Mouse (Mus musculus) thymus, postnatal 4 days (tissue): ENCODE data around the gene Ccpg1os.

Experiments used
- DNase-seq: peaks from one replicate; pipeline ENCODE4 v3.0.0; 2021

Gene Ccpg1os

GRCm38 (mm10) chr9:72975242-72975641, 9.9 kb downstream of the Ccpg1os start:
- no peak for DNase-seq

- DNase-seq = no peak
Observed at GRCm38 (mm10) chr9:72974734-72975133, 10.4 kb downstream of the Ccpg1os start.

DNA sequence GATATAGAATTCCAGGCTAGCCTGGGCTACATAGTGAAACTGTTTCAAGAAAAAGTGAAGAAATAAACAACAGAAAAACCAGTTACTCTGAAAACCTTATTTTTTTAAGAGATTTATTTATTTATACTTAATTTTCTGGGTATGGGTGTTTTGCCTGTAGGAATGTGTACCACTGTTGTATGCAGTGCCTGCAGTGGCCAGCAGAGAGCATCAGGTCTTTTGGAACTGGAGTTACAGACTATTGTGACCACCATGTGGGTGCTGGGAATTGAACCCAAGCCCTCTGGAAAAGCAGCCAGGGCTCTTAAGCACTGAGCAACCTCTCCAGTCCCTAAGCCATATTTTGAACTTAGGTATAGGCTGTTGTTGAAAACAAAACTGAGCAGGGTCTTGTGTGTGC, 12.2 kb downstream of the Ccpg1os start:
- DNase-seq = no peak

DNA sequence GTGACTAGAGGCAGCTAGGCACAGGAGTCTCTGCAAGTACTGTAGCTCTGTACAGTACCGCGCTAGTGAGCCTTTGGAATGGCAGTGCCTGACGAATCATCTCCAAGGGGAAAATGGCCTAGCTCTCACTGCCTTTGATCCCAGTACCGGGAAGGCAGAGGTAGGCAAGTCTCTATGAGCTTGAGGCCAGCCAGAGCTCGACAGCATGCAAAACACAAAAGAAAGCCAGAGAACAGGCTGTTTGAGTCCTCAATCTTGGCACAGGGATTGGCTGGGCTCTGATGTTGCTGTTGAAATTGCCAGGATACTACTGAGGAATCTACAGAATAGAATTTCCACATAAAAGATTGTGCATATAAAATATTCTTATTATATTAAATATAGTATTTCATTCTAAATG, 12.7 kb downstream of the Ccpg1os start:
- DNase-seq = no peak

DNA sequence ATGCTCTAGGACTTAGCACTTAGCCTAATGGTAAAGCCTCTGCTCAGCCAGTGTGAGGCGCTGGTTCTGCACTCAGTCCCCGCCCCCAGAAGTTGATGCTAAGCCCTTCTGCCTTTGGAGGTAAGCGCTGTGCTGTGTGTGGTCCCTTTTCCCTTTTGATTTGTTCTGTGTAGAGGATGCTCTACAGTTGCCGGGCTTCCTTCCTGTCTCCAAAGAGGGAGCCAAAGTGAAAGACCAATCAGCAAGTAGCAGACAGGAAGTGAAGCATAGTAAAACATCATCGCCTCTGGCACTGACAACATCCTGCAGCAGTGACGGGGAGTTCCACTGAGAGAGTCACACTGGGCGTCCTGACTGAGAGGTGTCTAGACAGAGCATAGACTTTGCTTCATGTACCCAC, 15.3 kb downstream of the Ccpg1os start:
- peak; percentile 58 for DNase-seq

DNA sequence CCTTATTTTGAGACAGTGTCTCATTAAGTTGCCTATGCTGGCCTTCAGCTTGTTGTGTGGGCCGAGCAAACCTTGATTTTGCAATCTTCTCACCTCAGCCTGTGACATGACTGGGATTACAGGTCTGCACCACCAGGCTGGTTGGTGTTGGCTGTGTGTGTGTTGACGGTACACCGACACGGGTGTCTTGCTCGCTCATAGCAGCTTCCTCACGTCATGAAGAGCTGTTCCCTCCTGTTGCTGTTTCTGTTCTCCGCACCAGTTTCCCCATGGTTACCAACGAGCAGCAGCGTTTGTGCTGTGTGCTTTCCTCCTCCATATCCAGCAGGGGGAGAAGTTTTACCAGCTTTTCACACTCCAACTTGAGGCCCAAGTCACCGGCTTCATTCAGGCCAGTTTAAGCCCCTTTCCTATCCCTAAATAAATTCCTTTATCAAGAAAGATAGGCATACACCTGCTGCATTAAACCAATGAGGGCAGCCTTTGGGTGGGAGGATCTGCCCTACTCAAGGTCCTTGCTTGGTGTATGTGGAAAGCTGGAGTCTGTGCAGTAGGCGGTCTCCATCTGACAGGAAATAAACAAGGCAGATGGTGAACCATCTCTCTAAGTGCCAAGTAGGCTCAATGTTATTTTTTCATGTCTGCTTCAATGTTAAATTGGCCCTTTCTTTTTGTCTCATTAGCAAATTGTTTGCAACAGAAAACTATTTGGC, 16.7 kb downstream of the Ccpg1os start:
- DNase-seq = peak; percentile 54

DNA sequence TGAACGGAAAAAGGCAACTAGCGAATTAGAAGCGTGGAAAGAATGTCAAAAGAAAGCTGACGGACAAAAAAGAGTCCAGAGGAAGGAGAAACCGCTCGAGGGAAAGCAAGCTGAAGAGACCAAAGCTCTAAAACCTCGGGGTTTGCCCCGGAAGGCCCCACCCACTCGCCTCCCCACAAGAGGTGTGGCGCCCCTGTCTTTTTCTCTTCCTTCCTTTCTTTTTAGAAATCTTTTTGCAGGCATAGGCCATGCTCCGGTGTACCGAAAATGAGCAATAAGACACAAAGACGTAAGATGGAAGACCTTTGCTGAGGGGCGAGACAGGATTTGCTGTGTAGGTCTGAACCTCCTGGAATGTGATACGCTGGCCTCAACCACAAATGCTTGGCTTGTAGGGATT, 23.2 kb downstream of the Ccpg1os start:
- peak; percentile 77 for DNase-seq

- DNase-seq = peak; percentile 28
Observed at GRCm38 (mm10) chr9:72961346-72961745, 23.8 kb downstream of the Ccpg1os start.

DNA sequence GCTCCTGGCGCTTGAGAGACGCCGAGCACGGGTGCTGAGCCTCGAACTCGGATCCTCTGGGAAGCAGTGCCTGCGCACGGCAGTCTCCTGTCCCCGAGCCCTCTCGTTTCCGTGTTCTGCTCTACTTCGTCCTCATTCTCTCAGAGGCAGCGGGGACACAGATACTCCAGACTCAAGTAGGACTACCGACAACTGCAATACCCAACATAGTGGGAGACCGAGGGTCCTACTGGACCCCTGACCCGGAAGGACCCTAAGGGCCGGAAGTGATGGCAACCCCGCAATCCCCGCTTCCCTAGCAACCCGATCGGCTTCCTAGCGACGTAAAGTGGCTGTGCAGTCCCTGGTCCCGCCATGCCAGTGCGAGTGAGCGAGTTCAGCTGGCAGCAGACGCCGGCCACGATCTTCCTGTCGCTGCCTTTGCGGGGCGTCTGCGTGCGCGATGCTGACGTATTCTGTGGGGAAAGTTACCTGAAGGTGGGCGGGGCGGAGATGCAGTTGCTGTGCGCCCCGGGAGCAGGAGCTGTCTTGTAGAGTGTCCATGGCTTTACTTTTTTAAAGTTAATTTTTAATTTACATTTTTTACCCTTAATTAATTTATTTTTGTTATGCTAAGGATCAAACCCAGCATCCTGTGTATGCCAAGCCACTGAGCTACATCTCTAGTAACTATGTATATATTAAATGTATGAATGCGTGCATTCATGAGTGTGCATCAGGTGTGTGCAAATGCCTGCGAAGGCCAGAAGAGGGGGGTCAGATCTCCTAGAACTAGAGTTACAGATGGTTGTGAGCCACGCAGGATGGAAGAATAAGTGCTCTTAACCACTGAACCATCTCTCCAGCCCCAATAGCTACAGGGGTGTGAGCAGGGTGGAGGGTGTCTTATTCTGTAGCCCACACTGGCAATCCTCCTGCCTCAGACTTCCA, 26.4 kb downstream of the Ccpg1os start, which contains the start of the genes Dyx1c1 and Gm44503:
TSS of gene Dyx1c1 (plus strand) at position 265 of the 930 bp plus-strand sequence.
TSS of gene Gm44503 (plus strand) at position 332 of the 930 bp plus-strand sequence.
- DNase-seq = peak; percentile 85

- peak; percentile 75 for DNase-seq
Observed at GRCm38 (mm10) chr9:72955546-72955945, 29.6 kb downstream of the Ccpg1os start.

GRCm38 (mm10) chr9:72954746-72955145, 30.4 kb downstream of the Ccpg1os start:
- peak; percentile 66 for DNase-seq

GRCm38 (mm10) chr9:72949572-72949971, 35.6 kb downstream of the Ccpg1os start:
- DNase-seq = no peak

- no peak for DNase-seq
Observed at GRCm38 (mm10) chr9:72947010-72947409, 38.2 kb downstream of the Ccpg1os start.

DNA sequence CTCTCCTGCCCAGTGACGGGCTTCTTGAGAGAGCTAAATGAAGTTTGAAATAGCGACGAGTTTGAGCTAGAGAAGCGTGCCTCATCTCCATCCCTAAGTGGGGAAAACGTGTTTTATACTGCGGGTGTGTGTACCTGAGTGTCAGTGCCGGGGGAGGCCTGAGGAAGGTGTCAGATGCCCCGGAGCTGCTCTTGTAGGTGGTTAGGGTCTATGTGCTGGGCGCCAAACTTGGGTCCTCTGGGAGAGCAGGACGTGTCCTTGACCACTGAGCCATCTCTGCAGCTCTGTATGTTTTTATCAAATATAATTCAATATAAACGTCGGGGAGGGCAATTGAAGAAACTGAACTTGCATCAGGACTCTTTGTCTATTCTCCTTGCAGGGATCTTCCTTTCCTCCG, 40.9 kb downstream of the Ccpg1os start:
- no peak for DNase-seq

GRCm38 (mm10) chr9:72943424-72943823, 41.8 kb downstream of the Ccpg1os start:
- peak; percentile 50 for DNase-seq

DNA sequence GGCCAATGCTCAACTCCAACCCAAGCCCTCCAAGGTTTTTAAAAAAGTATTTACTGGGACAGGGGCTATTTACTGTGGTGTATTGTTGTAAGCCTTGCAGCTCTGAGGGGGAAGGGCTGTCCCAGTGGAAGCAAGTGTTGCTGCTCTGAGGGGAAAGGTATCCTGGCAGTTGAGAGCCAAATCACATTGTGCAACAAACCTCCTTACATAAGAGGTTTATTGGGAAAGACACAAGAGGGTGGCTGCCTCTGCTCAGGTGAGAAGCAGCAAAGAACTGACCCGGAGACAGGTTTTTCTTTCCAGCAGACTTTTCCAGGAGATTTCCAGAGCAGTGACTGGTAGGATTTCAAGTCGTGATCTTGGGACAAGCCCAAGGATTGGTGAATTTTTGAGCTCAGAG, 48.9 kb downstream of the Ccpg1os start:
- DNase-seq = no peak

GRCm38 (mm10) chr9:72935309-72935708, 49.9 kb downstream of the Ccpg1os start:
- DNase-seq = peak; percentile 41

GRCm38 (mm10) chr9:72931166-72931790, 53.9 kb downstream of the Ccpg1os start:
- DNase-seq = no peak
